Mouse (Mus musculus): Measurements from ENCODE around the gene Alox15. TPM values are rescaled to one million over a fixed set of nuclear protein-coding genes. Genes with fewer than 3 reads are reported as not detected.

The Alox15 gene
- polyA plus RNA-seq (2014; fragmentation: Illumina TruSeq; extraction: RNeasy Lipid Tissue Mini Kit (QIAGEN cat#74804)) = 13.4 TPM

DNA sequence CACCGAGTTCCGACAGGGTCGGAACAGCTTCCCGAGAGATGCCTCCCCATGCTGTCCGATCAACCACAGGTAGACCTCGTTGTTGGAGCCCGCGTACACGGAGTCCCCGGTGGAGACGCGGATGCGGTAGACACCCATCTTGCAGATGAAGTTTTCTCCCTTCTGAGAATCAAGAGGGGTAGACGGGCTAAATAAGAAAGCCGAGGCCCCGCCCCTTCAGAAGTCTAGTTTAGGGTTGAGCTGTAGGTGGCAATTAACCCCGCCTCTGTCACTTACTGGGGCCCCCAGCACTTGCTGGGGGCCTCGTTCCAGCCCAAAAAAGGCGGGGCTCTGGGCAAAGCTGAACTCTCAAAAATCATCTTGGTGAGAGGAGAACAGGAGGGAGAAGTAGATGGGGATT is at the start of gene Alox15:
Gene Alox15 (minus strand): TSS at position 164 of the 400 bp plus-strand sequence.

DNA sequence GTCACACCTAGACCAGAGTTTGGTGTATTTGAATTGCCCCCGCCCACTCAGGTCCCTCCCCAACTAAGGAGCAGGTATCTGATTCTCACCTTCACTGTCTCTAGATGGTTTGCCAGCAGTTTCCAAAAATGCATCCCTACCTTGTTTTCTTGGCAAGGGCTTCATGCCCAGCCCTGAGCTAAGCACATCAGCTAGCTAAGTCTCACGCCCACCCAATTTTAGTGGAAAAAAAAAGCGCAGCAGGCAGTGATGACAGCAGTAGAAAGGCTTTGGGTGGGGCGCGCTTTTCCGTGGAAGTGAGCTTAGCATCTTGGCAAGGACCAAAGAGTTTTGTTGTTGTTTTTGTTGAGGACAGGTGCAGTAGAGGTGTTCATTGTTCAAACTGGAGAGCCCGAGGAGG is 29.3 kb downstream of the Alox15 start, which contains the start of gene Alox12e:
Gene Alox12e (minus strand): TSS at position 101 of the 400 bp plus-strand sequence.

Other genes with a start within 250 kb of the Alox15 start
- gene Mgl2, start 221.7 kb downstream of the Alox15 start, polyA plus RNA-seq (2014; fragmentation: Illumina TruSeq; extraction: RNeasy Lipid Tissue Mini Kit (QIAGEN cat#74804)) = 21.9 TPM
- gene Clec10a, start 195.8 kb downstream of the Alox15 start, polyA plus RNA-seq (2014; fragmentation: Illumina TruSeq; extraction: RNeasy Lipid Tissue Mini Kit (QIAGEN cat#74804)) = 3.7 TPM
- not detected for gene Slc16a11, start 139.3 kb downstream of the Alox15 start, polyA plus RNA-seq (2014; fragmentation: Illumina TruSeq; extraction: RNeasy Lipid Tissue Mini Kit (QIAGEN cat#74804))
- 3.1 TPM for gene Slc16a13, start 131.0 kb downstream of the Alox15 start, polyA plus RNA-seq (2014; fragmentation: Illumina TruSeq; extraction: RNeasy Lipid Tissue Mini Kit (QIAGEN cat#74804))
- 7.3 TPM for gene Bcl6b, start 122.2 kb downstream of the Alox15 start, polyA plus RNA-seq (2014; fragmentation: Illumina TruSeq; extraction: RNeasy Lipid Tissue Mini Kit (QIAGEN cat#74804))
- gene 0610010K14Rik, start 114.1 kb downstream of the Alox15 start, polyA plus RNA-seq (2014; fragmentation: Illumina TruSeq; extraction: RNeasy Lipid Tissue Mini Kit (QIAGEN cat#74804)) = 2.4 TPM
- gene Gm21988, start 112.2 kb downstream of the Alox15 start, polyA plus RNA-seq (2014; fragmentation: Illumina TruSeq; extraction: RNeasy Lipid Tissue Mini Kit (QIAGEN cat#74804)) = 0.37 TPM
- gene Rnasek, start 112.2 kb downstream of the Alox15 start, polyA plus RNA-seq (2014; fragmentation: Illumina TruSeq; extraction: RNeasy Lipid Tissue Mini Kit (QIAGEN cat#74804)) = 25.1 TPM
- gene Alox12, start 96.7 kb downstream of the Alox15 start, polyA plus RNA-seq (2014; fragmentation: Illumina TruSeq; extraction: RNeasy Lipid Tissue Mini Kit (QIAGEN cat#74804)) = 2.5 TPM
- 2.4 TPM for gene Alox12e, start 29.4 kb downstream of the Alox15 start, polyA plus RNA-seq (2014; fragmentation: Illumina TruSeq; extraction: RNeasy Lipid Tissue Mini Kit (QIAGEN cat#74804))
- gene Pelp1, start 58.0 kb upstream of the Alox15 start, polyA plus RNA-seq (2014; fragmentation: Illumina TruSeq; extraction: RNeasy Lipid Tissue Mini Kit (QIAGEN cat#74804)) = 21.0 TPM
- 0.91 TPM for gene Arrb2, start 80.6 kb upstream of the Alox15 start, polyA plus RNA-seq (2014; fragmentation: Illumina TruSeq; extraction: RNeasy Lipid Tissue Mini Kit (QIAGEN cat#74804))
- 7.2 TPM for gene Med11, start 99.9 kb upstream of the Alox15 start, polyA plus RNA-seq (2014; fragmentation: Illumina TruSeq; extraction: RNeasy Lipid Tissue Mini Kit (QIAGEN cat#74804))
- gene Zmynd15, start 107.4 kb upstream of the Alox15 start, polyA plus RNA-seq (2014; fragmentation: Illumina TruSeq; extraction: RNeasy Lipid Tissue Mini Kit (QIAGEN cat#74804)) = 0.31 TPM
- gene Cxcl16, start 108.0 kb upstream of the Alox15 start, polyA plus RNA-seq (2014; fragmentation: Illumina TruSeq; extraction: RNeasy Lipid Tissue Mini Kit (QIAGEN cat#74804)) = 14.6 TPM
- gene Tm4sf5, start 153.2 kb upstream of the Alox15 start, polyA plus RNA-seq (2014; fragmentation: Illumina TruSeq; extraction: RNeasy Lipid Tissue Mini Kit (QIAGEN cat#74804)) = 2.7 TPM
- gene Vmo1, start 162.6 kb upstream of the Alox15 start, polyA plus RNA-seq (2014; fragmentation: Illumina TruSeq; extraction: RNeasy Lipid Tissue Mini Kit (QIAGEN cat#74804)) = not detected
- not detected for gene Gltpd2, start 167.2 kb upstream of the Alox15 start, polyA plus RNA-seq (2014; fragmentation: Illumina TruSeq; extraction: RNeasy Lipid Tissue Mini Kit (QIAGEN cat#74804))
- gene Psmb6, start 173.3 kb upstream of the Alox15 start, polyA plus RNA-seq (2014; fragmentation: Illumina TruSeq; extraction: RNeasy Lipid Tissue Mini Kit (QIAGEN cat#74804)) = 22.0 TPM
- gene Gm40193, start 180.9 kb upstream of the Alox15 start, polyA plus RNA-seq (2014; fragmentation: Illumina TruSeq; extraction: RNeasy Lipid Tissue Mini Kit (QIAGEN cat#74804)) = not detected
- 1.7 TPM for gene Pld2, start 188.0 kb upstream of the Alox15 start, polyA plus RNA-seq (2014; fragmentation: Illumina TruSeq; extraction: RNeasy Lipid Tissue Mini Kit (QIAGEN cat#74804))
- 1.8 TPM for gene Mink1, start 210.8 kb upstream of the Alox15 start, polyA plus RNA-seq (2014; fragmentation: Illumina TruSeq; extraction: RNeasy Lipid Tissue Mini Kit (QIAGEN cat#74804))